Mouse (Mus musculus) olfactory bulb, adult 2 months (tissue): ENCODE measurements around the gene D7Ertd443e. TPM values are rescaled to one million over a fixed set of nuclear protein-coding genes. Genes with fewer than 3 reads are reported as not detected.

Experiments
- H3K27ac ChIP-seq: fragments of 200-500 bp; 2 replicates; pipeline ENCODE4 v1.5.1; 2012; ENCODE audit warnings: low read depth, low read length; ENCODE audit not compliant: insufficient read depth
- H3K4me1 ChIP-seq: fragments of 200-500 bp; 2 replicates; pipeline ENCODE4 v1.6.1; 2012; ENCODE audit warnings: low read length; ENCODE audit not compliant: control insufficient read depth, insufficient read depth
- H3K4me3 ChIP-seq: fragments of 200-500 bp; 2 replicates; pipeline ENCODE4 v1.5.1; 2012; ENCODE audit warnings: mild to moderate bottlenecking, low read depth, low read length, moderate library complexity; ENCODE audit not compliant: insufficient read depth
- CTCF ChIP-seq: fragments of 200-500 bp; IDR thresholded peaks from 2 replicates; pipeline ENCODE4 v1.5.1; 2012; ENCODE audit warnings: low read depth, mild to moderate bottlenecking, low read length, moderate library complexity; ENCODE audit not compliant: insufficient read depth
- POLR2A ChIP-seq: fragments of 200-500 bp; IDR thresholded peaks from 2 replicates; pipeline ENCODE4 v1.6.1; 2012; ENCODE audit warnings: mild to moderate bottlenecking, low read depth, low read length, moderate library complexity; ENCODE audit not compliant: insufficient read depth
- WGBS: fragments of 180-500 bp; shearing (Covaris S2); methylation state at CpG from one replicate; pipeline ENCODE4 v1.1.7; 2018; 5-methylcytosine and 5-hydroxymethylcytosine counted together
- polyA plus RNA-seq: library from polyadenylated mRNA; stranded (reverse); fragments of >200 nt; gene quantifications from 2 replicates; pipeline ENCODE4 v1.2.4, GENCODE M21; 2012; ENCODE audit warnings: low replicate concordance; ENCODE audit not compliant: missing spikeins, insufficient read depth, insufficient read length

Gene D7Ertd443e
- not detected in 2 replicates for polyA plus RNA-seq

DNA sequence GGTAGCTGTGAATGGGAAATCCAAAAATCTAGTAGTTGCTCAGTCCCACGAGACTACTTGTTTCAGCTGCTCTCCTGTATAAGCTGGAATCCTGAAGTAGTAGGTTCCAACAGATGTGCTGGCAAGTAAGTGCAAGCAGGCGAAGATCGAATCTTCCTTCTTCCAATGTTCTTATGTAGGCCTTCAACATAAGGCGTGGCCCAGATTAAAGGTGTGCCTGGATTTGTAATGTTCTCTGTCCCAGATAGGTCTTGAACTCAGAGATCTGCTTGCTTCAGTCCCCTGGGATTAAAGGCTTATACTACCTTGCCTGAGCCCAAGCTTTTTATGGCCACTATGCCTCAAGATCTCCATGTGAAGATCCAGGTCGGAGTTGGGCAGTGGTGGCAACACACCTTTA lies at the start of gene D7Ertd443e:
TSS of gene D7Ertd443e (minus strand) at position 101 of the 400 bp plus-strand sequence.
- 98% methylated on average over 5 of the region's 5 CpGs for WGBS
- Histone ChIP-seq H3K27ac (no peak within 1 kb of the TSS), H3K4me3 (no peak within 1 kb of the TSS), H3K4me1 (peaks cover 5% of the 10 kb centered on the region; the same call in 1 of the 2 replicates)
- no peak for TF ChIP-seq POLR2A
- no peak for TF ChIP-seq CTCF

DNA sequence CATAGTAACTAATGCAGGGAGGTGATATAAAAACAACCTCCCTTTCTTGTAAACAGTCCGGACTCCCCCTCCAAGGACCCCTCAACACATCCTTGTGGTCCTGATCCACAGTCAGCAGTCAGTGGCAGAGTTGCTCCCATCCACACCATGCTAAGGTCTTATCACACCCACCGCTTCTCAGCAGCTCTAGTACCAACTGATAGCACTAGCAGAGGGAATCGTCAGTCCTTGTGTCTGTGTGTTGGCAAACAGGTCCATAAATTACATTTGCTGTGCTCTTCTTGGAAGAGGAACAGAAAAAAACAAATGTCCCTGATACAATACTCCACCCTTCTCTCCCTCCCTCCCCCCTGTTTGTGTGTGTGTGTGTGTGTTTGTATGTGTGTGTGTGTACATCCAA lies 46.2 kb upstream of the D7Ertd443e start:
- Histone ChIP-seq H3K4me1 (no peaks in the 10 kb centered on the region), H3K27ac (no peak overlapping the region), H3K4me3 (no peak overlapping the region)
- no peak for TF ChIP-seq POLR2A
- TF ChIP-seq CTCF: no peak
- WGBS: 81% methylated on average over 3 of the region's 3 CpGs

DNA sequence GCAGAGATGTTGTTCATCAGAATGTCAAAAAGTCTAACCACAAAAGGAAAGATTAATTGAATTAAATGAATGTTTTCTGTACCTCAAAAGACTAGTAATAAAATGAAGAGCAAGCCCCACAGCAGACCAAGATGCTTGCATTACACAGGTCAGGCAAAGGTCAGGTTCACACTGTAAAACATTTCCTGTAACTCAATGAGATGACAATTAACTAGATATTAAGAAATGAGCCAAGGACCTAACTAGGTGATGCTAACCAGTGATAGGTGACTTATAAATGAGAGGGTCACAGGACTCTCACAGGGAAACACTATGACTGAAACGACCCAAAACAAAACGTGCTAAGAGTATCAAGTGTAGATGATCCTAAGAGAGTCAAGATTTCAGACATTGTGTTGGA lies 43.2 kb upstream of the D7Ertd443e start:
- WGBS: 95% methylated on average over 2 of the region's 2 CpGs
- Histone ChIP-seq H3K4me1 (no peaks in the 10 kb centered on the region), H3K27ac (no peak overlapping the region), H3K4me3 (no peak overlapping the region)
- TF ChIP-seq POLR2A: no peak
- TF ChIP-seq CTCF: no peak

DNA sequence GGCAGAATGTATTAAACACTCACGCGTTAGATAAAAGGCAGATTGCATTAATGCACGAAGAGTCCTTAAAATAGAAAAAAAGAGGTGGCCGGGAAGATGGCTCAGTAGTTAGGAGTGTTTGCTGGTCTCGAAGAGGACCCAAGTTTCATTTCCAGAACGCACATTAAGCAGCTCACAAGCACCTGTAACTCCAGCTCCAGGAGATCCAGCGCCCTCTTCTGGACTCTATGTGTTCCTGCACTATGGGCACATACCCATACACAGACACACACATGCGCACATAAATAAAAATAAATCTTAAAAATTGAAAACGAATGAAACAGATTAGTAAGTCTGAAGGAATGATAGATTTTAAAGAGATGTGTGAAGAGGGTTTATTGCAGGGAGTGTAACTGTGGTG lies 29.6 kb upstream of the D7Ertd443e start:
- H3K27ac ChIP-seq: no peak overlapping the region
- TF ChIP-seq CTCF (no peak), POLR2A (no peak)
- H3K4me1 ChIP-seq: no peaks in the 10 kb centered on the region
- WGBS: 92% methylated on average over 9 of the region's 9 CpGs
- H3K4me3 ChIP-seq: no peak overlapping the region

DNA sequence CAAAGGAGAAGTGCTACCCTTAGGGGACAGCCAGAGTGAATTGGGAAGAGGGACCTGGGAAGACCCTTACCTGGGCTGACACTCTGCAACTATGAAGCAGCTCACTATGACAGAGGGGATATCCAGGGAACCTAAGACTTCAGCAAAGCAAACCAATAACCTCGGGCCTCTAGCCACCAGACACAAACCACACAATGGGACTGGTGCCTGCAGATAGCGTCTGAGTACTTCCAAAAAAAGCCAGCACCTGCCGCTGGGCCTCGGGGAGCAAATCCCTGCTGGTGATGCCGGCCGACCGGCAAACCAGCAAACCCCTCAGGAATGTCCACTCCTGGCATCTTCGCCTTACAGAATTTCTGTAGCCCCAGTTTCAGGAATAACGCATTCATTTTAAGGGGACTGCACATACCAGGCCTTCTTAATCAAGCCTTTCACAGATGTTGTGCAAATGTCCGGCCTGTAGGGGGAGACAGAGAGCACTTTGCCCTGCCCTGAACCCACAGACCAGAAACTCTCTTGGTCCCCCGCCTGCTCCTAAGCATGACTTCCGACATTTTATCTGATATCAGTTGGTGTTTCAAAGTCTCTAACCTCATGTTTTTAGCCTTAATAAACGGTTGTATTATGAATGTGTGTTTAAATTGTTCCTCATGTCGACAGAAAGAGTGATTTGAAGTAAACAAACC lies 28.7 kb upstream of the D7Ertd443e start:
- TF ChIP-seq CTCF (peak; percentile 38; the same call in 1 of the 2 replicates), POLR2A (no peak)
- Histone ChIP-seq H3K4me3 (no peak overlapping the region), H3K27ac (no peak overlapping the region), H3K4me1 (no peaks in the 10 kb centered on the region)
- whole genome bisulfite sequencing: 50% methylated on average over 14 of the region's 14 CpGs

DNA sequence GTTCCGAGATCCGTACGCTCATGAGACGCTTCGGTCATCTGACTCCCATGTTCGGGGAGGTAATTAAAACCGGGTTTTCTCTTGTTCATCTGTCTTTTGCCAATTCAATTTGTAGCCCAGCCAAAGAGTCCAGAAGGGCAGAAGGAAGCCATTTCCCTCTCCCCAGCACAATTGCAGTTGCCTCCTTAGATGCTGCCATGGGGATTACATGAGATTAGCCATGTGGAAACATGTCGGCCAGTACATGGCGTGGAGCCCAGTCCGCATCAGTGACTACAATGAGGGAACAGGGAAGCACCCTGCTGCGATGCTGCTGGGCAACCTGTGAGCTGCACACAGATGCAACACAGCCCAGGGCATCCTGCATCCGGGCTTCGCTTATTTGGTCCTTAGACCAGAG lies 23.2 kb upstream of the D7Ertd443e start:
- Histone ChIP-seq H3K27ac (no peak overlapping the region), H3K4me3 (no peak overlapping the region), H3K4me1 (peaks cover 7% of the 10 kb centered on the region)
- 53% methylated on average over 13 of the region's 13 CpGs for WGBS
- no peak for TF ChIP-seq POLR2A
- no peak for TF ChIP-seq CTCF

DNA sequence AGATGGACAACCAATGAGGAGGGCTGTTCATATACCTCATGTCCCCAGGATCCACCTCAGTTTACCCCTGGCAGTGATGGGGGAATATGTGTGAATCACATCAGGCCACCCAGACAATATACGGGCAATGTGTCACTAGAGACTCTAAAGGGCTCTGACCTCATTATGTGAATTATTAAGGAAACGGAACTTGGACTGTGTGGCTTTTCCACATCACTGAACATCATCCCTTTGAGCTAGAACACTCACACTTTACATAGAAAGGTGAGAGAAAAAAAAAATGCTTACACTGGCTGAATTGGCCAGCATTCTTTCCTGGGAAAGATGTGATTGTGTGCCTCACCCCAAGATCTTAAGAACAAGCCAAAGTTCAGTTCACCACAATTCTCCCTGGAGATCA lies 15.3 kb upstream of the D7Ertd443e start:
- Histone ChIP-seq H3K4me1 (peaks cover 3% of the 10 kb centered on the region), H3K4me3 (no peak overlapping the region), H3K27ac (no peak overlapping the region)
- 82% methylated on average over 2 of the region's 2 CpGs for WGBS
- no peak for TF ChIP-seq CTCF
- TF ChIP-seq POLR2A: no peak

DNA sequence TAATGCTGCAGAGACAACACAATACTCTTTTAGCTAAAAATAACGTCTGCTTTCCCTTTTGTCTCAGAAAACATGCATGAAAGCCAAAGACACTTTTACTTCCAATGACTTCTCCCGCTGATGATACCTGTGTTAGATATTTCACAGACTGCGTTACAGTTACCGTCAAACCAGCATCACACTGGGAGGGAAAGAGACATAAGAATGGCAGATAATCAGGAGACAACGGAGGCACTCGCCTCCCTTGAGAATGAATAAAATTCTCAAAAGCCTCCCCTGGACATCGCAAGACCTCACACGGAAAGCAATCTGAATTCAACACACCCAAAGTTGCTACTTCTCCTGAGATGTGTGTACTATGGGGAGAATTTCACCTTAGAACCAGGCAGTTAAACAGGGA lies 11.3 kb upstream of the D7Ertd443e start:
- H3K4me1 ChIP-seq: no peaks in the 10 kb centered on the region
- H3K27ac ChIP-seq: no peak overlapping the region
- no peak overlapping the region for H3K4me3 ChIP-seq
- no peak for TF ChIP-seq POLR2A
- TF ChIP-seq CTCF: no peak
- WGBS: 80% methylated on average over 8 of the region's 8 CpGs

DNA sequence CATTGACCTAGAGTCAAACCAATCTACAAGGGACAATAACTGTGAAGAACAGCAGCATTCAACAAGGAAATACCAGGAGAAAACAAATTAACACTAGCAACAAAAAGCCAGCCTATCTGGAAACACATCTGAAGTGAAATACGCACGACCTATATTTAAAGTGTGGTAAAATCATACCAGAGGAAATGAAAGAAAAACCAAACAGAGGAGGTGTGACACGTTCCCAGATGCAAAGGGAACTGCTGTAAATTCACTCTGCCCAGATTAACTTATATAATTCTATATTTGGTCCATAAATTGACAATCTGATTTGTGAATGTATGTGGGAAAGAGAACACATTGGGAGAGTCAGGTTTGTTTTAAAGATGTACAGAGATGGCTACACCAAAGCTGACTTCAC lies 2.7 kb downstream of the D7Ertd443e start:
- WGBS: 80% methylated on average over 3 of the region's 3 CpGs
- Histone ChIP-seq H3K4me3 (no peak overlapping the region), H3K4me1 (peaks cover 5% of the 10 kb centered on the region; the same call in 1 of the 2 replicates), H3K27ac (no peak overlapping the region)
- TF ChIP-seq CTCF (no peak), POLR2A (no peak)
